Mouse (Mus musculus): ENCODE data around the gene Foxn4.

Foxn4 gene

GRCm38 (mm10) chr5:114279382-114280143, 6.0 kb upstream of the Foxn4 start:
- no peak for DNase-seq (ENCODE audit: low read depth)

- DNase-seq (ENCODE audit: low read depth): no peak
Measured at GRCm38 (mm10) chr5:114275991-114276390, 2.4 kb upstream of the Foxn4 start.

- DNase-seq (ENCODE audit: low read depth): no peak
Measured at GRCm38 (mm10) chr5:114275339-114275738, 1.7 kb upstream of the Foxn4 start.

- DNase-seq (ENCODE audit: low read depth): peak; percentile 13
Measured at GRCm38 (mm10) chr5:114269984-114270383, 3.6 kb downstream of the Foxn4 start.

GRCm38 (mm10) chr5:114269499-114269898, 4.1 kb downstream of the Foxn4 start:
- no peak for DNase-seq (ENCODE audit: low read depth)

- DNase-seq (ENCODE audit: low read depth): no peak
Measured at GRCm38 (mm10) chr5:114268646-114269045, 5.0 kb downstream of the Foxn4 start.

- DNase-seq (ENCODE audit: low read depth): no peak
Measured at GRCm38 (mm10) chr5:114264791-114265190, 8.8 kb downstream of the Foxn4 start.

- no peak for DNase-seq (ENCODE audit: low read depth)
Measured at GRCm38 (mm10) chr5:114264030-114264459, 9.6 kb downstream of the Foxn4 start.

GRCm38 (mm10) chr5:114261494-114261893, 12.1 kb downstream of the Foxn4 start:
- DNase-seq (ENCODE audit: low read depth): no peak

- DNase-seq (ENCODE audit: low read depth): no peak
Measured at GRCm38 (mm10) chr5:114259495-114259894, 14.1 kb downstream of the Foxn4 start.

- DNase-seq (ENCODE audit: low read depth): peak; percentile 43
Measured at GRCm38 (mm10) chr5:114248174-114248589, 25.4 kb downstream of the Foxn4 start.

- no peak for DNase-seq (ENCODE audit: low read depth)
Measured at GRCm38 (mm10) chr5:114246465-114246864, 27.1 kb downstream of the Foxn4 start.

- DNase-seq (ENCODE audit: low read depth): no peak
Measured at GRCm38 (mm10) chr5:114239737-114240136, 33.9 kb downstream of the Foxn4 start.

GRCm38 (mm10) chr5:114238924-114239323, 34.7 kb downstream of the Foxn4 start:
- DNase-seq (ENCODE audit: low read depth): no peak

- no peak for DNase-seq (ENCODE audit: low read depth)
Measured at GRCm38 (mm10) chr5:114228901-114229300, 44.7 kb downstream of the Foxn4 start.

GRCm38 (mm10) chr5:114226051-114226450, 47.6 kb downstream of the Foxn4 start:
- no peak for DNase-seq (ENCODE audit: low read depth)

- DNase-seq (ENCODE audit: low read depth): no peak
Measured at GRCm38 (mm10) chr5:114218771-114219170, 54.8 kb downstream of the Foxn4 start.

- DNase-seq (ENCODE audit: low read depth): peak; percentile 32
Measured at GRCm38 (mm10) chr5:114213183-114213582, 60.4 kb downstream of the Foxn4 start.

GRCm38 (mm10) chr5:114206158-114206557, 67.4 kb downstream of the Foxn4 start:
- DNase-seq (ENCODE audit: low read depth): no peak

All from c-Kit-positive CD71-negative TER-119-negative erythroid progenitor cells, embryonic 14.5 days (primary cell).